Mouse (Mus musculus): Measurements from ENCODE around the gene Pnpla1.

- TF ChIP-seq POLR2A (IDR thresholded peaks at IDR 0.05; ENCODE audit: extremely low read depth, insufficient read depth, low read length) (no peak), CTCF (IDR thresholded peaks at IDR 0.05; ENCODE audit: extremely low read depth, insufficient read depth, low read length) (no peak)
Measured at GRCm38 (mm10) chr17:28850511-28850910, 7.7 kb upstream of the Pnpla1 start.

Data from cortical plate, adult 2 months (tissue).